Mouse (Mus musculus) liver, postnatal 0 days (tissue): ENCODE data around the gene Has1.

ENCODE experiments used
- CTCF ChIP-seq: sonication (generic); IDR thresholded peaks from 2 replicates; pipeline ENCODE4 v1.5.1; 2016; ENCODE audit warnings: antibody characterized with exemption, low read depth
- EP300 ChIP-seq: IDR thresholded peaks from 2 replicates; pipeline ENCODE4 v1.6.1; 2016; ENCODE audit warnings: antibody characterized with exemption, low read depth, mild to moderate bottlenecking

DNA sequence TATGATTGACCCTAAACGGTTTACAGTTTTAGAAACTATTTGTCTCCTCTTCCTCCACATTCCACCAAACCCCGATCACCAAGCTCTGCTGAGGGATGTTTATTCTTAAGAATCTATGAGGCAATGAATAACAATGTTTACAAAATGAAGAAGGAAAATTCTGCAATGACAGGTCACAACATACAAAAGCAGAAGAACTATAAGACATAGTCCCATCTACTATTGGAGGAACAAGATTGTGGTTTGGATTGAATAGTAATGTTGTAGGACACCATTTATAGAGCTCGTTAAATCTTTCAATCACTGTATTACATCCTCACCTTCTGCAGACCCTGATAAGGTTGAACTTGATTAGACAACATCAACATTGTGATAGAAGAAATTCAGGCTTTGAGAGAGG, 27.7 kb upstream of the Has1 start:
- TF ChIP-seq CTCF (no peak), EP300 (no peak)
